Mouse (Mus musculus): ENCODE measurements around the gene Dgkg.

Gene Dgkg

GRCm38 (mm10) chr16:22548167-22549080 lies 108.6 kb downstream of the Dgkg start:
- DNase-seq (ENCODE audit: extremely low read depth, low read depth) = no peak

GRCm38 (mm10) chr16:22547741-22548140 lies 109.3 kb downstream of the Dgkg start:
- DNase-seq (ENCODE audit: extremely low read depth, low read depth) = no peak

GRCm38 (mm10) chr16:22545799-22546198 lies 111.2 kb downstream of the Dgkg start:
- DNase-seq (ENCODE audit: extremely low read depth, low read depth) = no peak

- DNase-seq (ENCODE audit: extremely low read depth, low read depth) = no peak
These were observed 111.9 kb downstream of the Dgkg start for GRCm38 (mm10) chr16:22545016-22545561.

- DNase-seq (ENCODE audit: extremely low read depth, low read depth) = no peak
These were observed 114.3 kb downstream of the Dgkg start for GRCm38 (mm10) chr16:22542691-22543141.

GRCm38 (mm10) chr16:22539275-22539674 lies 117.7 kb downstream of the Dgkg start:
- DNase-seq (ENCODE audit: extremely low read depth, low read depth) = no peak

- no peak for DNase-seq (ENCODE audit: extremely low read depth, low read depth)
These were observed 120.3 kb downstream of the Dgkg start for GRCm38 (mm10) chr16:22536581-22537160.

GRCm38 (mm10) chr16:22533087-22533486 lies 123.9 kb downstream of the Dgkg start:
- no peak for DNase-seq (ENCODE audit: extremely low read depth, low read depth)

GRCm38 (mm10) chr16:22531834-22532233 lies 125.2 kb downstream of the Dgkg start:
- DNase-seq (ENCODE audit: extremely low read depth, low read depth) = no peak

GRCm38 (mm10) chr16:22531041-22531440 lies 126.0 kb downstream of the Dgkg start:
- no peak for DNase-seq (ENCODE audit: extremely low read depth, low read depth)

GRCm38 (mm10) chr16:22527499-22527939 lies 129.5 kb downstream of the Dgkg start:
- no peak for DNase-seq (ENCODE audit: extremely low read depth, low read depth)

- DNase-seq (ENCODE audit: extremely low read depth, low read depth) = no peak
These were observed 130.6 kb downstream of the Dgkg start for GRCm38 (mm10) chr16:22526386-22526785.

- DNase-seq (ENCODE audit: extremely low read depth, low read depth) = no peak
These were observed 139.3 kb downstream of the Dgkg start for GRCm38 (mm10) chr16:22517431-22518384.

- DNase-seq (ENCODE audit: extremely low read depth, low read depth) = no peak
These were observed 141.5 kb downstream of the Dgkg start for GRCm38 (mm10) chr16:22515476-22515875.

- DNase-seq (ENCODE audit: extremely low read depth, low read depth) = no peak
These were observed 146.0 kb downstream of the Dgkg start for GRCm38 (mm10) chr16:22510861-22511637.

GRCm38 (mm10) chr16:22508936-22509563 lies 148.0 kb downstream of the Dgkg start:
- DNase-seq (ENCODE audit: extremely low read depth, low read depth) = no peak

- DNase-seq (ENCODE audit: extremely low read depth, low read depth) = no peak
These were observed 151.4 kb downstream of the Dgkg start for GRCm38 (mm10) chr16:22505656-22506055.

GRCm38 (mm10) chr16:22504851-22505250 lies 152.2 kb downstream of the Dgkg start:
- no peak for DNase-seq (ENCODE audit: extremely low read depth, low read depth)

GRCm38 (mm10) chr16:22504049-22504448 lies 153.0 kb downstream of the Dgkg start:
- no peak for DNase-seq (ENCODE audit: extremely low read depth, low read depth)

- DNase-seq (ENCODE audit: extremely low read depth, low read depth) = no peak
These were observed 153.6 kb downstream of the Dgkg start for GRCm38 (mm10) chr16:22503467-22503866.

Measured in MEL-GATA-1-ER (cell line).